Mouse (Mus musculus) bone marrow macrophage, adult 2 months (primary cell): ENCODE data around the gene Hnrnpf.

Experiments used
- CTCF ChIP-seq: IDR thresholded peaks from 2 replicates; pipeline ENCODE4 v1.5.1; 2012; ENCODE audit warnings: low read depth, mild to moderate bottlenecking, low read length, moderate library complexity
- POLR2A ChIP-seq: IDR thresholded peaks from 2 replicates; pipeline ENCODE4 v1.6.1; 2012; ENCODE audit warnings: mild to moderate bottlenecking, low read depth, low read length, borderline replicate concordance

- TF ChIP-seq CTCF (no peak), POLR2A (no peak)
Measured at GRCm38 (mm10) chr6:117888032-117888431, 12.1 kb upstream of the Hnrnpf start.
